Mouse (Mus musculus) ES-Bruce4 (cell line): ENCODE results near the gene Neto2. TPM values are rescaled to one million over a fixed set of nuclear protein-coding genes. Genes with fewer than 3 reads are reported as not detected.

Source experiments
- H3K27ac ChIP-seq: 2 replicates; pipeline ENCODE4 v1.5.1; 2012; ENCODE audit warnings: low read length, inconsistent platforms; ENCODE audit not compliant: insufficient read depth
- H3K27me3 ChIP-seq: 2 replicates; pipeline ENCODE4 v1.6.1; 2012; ENCODE audit warnings: mild to moderate bottlenecking, low read length, inconsistent platforms; ENCODE audit not compliant: control insufficient read depth, poor library complexity, insufficient read depth, severe bottlenecking
- H3K36me3 ChIP-seq: 2 replicates; pipeline ENCODE4 v1.6.1; 2012; ENCODE audit warnings: inconsistent platforms, mild to moderate bottlenecking, low read length, moderate library complexity; ENCODE audit not compliant: control insufficient read depth, poor library complexity, insufficient read depth, severe bottlenecking
- H3K4me1 ChIP-seq: one replicate; pipeline ENCODE4 v1.8.1; 2011; ENCODE audit warnings: low read length; ENCODE audit not compliant: control insufficient read depth, insufficient read depth
- H3K4me3 ChIP-seq: 2 replicates; pipeline ENCODE4 v1.5.1; 2011; ENCODE audit warnings: low read depth, mild to moderate bottlenecking, low read length
- H3K9ac ChIP-seq: 2 replicates; pipeline ENCODE4 v1.6.1; 2012; ENCODE audit warnings: low read depth, mild to moderate bottlenecking, inconsistent platforms; ENCODE audit not compliant: poor library complexity, severe bottlenecking
- H3K9me3 ChIP-seq: replicated peaks from 2 replicates; pipeline ENCODE4 v1.6.1; 2012; ENCODE audit warnings: mild to moderate bottlenecking, low read length, inconsistent platforms; ENCODE audit not compliant: control insufficient read depth, poor library complexity, insufficient read depth, severe bottlenecking
- CTCF ChIP-seq: IDR thresholded peaks from one replicate; pipeline ENCODE4 v1.8.1; 2011; ENCODE audit warnings: low read depth, low read length
- EP300 ChIP-seq: IDR thresholded peaks from 2 replicates; pipeline ENCODE4 v1.6.1; 2011; ENCODE audit warnings: low read depth, low read length; ENCODE audit not compliant: insufficient read depth
- POLR2A ChIP-seq: IDR thresholded peaks from one replicate; pipeline ENCODE4 v1.8.1; 2011; ENCODE audit warnings: low read length; ENCODE audit not compliant: insufficient read depth
- polyA plus RNA-seq: library from polyadenylated mRNA; stranded (reverse); fragments of >200 nt; gene quantifications from 2 replicates; pipeline ENCODE4 v1.2.4, GENCODE M21; 2011; ENCODE audit warnings: low read depth; ENCODE audit not compliant: missing spikeins, insufficient read depth, insufficient read length

Neto2 gene
- 2.1 and 2.6 TPM in 2 replicates for polyA plus RNA-seq

DNA sequence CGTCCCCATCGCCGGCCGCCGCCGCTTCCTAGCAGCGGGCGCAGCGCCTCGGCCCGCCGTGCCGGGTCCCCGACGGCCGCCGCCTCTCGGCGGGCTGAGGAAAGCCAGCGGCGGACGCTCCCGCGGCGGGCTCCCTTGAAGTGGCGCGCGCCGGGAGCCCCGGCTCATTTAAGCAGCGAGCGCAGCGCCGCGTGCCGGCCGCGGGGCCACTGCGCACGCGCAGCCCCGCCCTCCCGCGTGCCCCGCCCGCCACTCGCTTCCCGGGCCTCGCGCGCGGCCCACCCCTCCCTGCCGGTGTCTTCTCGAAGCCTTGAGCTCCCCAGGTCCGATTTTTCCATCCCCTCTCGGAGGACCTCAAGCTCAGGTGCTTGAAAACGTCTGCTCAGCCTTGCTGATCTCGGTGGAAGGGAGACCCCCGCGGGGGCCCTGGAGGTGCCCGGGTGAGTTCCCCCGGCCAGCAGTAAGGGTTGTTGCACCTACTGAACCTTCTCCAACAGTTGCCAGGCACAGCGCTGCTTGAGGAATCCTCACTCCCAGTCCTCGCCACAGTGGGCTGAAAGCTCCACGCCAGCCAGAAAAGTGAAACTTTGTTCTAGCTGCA lies at the start of gene Neto2:
Gene Neto2 (minus strand): TSS at position 174 of the 601 bp plus-strand sequence.
- H3K36me3 ChIP-seq: no peaks in the 10 kb centered on the region
- H3K4me3 ChIP-seq: peak within 1 kb of the TSS; percentile 45
- peak within 1 kb of the TSS; percentile 80 for H3K9ac ChIP-seq
- H3K27ac ChIP-seq: no peak within 1 kb of the TSS
- H3K27me3 ChIP-seq: peaks cover 24% of the 10 kb centered on the region
- H3K4me1 ChIP-seq: no peaks in the 10 kb centered on the region
- TF ChIP-seq POLR2A: no peak
- 0 out of 2 replicates have a peak, but pooled peaks cover 6% of the 10 kb centered on the region for H3K9me3 ChIP-seq

GRCm38 (mm10) chr8:85745053-85745452 lies 44.3 kb upstream of the Neto2 start:
- Histone ChIP-seq H3K9ac (no peak overlapping the region), H3K27ac (no peak overlapping the region), H3K4me3 (no peak overlapping the region), H3K36me3 (no peaks in the 10 kb centered on the region), H3K9me3 (no peaks in the 10 kb centered on the region; the same call in 1 of the 2 replicates), H3K4me1 (no peaks in the 10 kb centered on the region), H3K27me3 (no peaks in the 10 kb centered on the region)
- no peak for TF ChIP-seq POLR2A
- no peak for TF ChIP-seq EP300
- no peak for TF ChIP-seq CTCF

DNA sequence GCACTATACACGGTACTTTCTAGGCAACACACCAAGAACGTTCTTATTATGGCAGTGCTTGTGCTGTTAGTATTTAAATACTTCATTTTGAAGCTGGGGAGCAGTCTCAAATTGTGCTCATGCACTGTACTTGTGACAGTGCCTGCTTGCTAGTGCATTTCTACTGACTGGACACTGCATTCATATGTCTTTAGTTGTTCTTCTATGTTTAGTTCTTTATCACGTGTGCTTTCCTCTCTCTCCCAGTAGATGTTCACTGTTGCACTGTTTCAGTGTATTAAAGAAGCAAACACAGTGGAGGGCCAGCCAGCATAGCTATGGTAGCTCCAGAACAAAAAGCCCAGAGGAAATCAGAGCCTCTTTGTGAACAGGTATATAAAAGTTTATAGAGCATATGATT lies 29.8 kb upstream of the Neto2 start:
- Histone ChIP-seq H3K4me3 (no peak overlapping the region), H3K36me3 (no peaks in the 10 kb centered on the region; the same call in 1 of the 2 replicates), H3K9me3 (no peaks in the 10 kb centered on the region), H3K27ac (no peak overlapping the region), H3K27me3 (no peaks in the 10 kb centered on the region), H3K4me1 (no peaks in the 10 kb centered on the region), H3K9ac (no peak overlapping the region)
- TF ChIP-seq EP300 (no peak), CTCF (no peak), POLR2A (no peak)

- Histone ChIP-seq H3K36me3 (no peaks in the 10 kb centered on the region; the same call in 1 of the 2 replicates), H3K9me3 (no peaks in the 10 kb centered on the region), H3K27ac (no peak overlapping the region), H3K4me3 (no peak overlapping the region), H3K27me3 (no peaks in the 10 kb centered on the region), H3K9ac (no peak overlapping the region), H3K4me1 (no peaks in the 10 kb centered on the region)
- no peak for TF ChIP-seq POLR2A
- TF ChIP-seq CTCF: no peak
- TF ChIP-seq EP300: no peak
These were observed 16.5 kb upstream of the Neto2 start for GRCm38 (mm10) chr8:85717271-85717670.

DNA sequence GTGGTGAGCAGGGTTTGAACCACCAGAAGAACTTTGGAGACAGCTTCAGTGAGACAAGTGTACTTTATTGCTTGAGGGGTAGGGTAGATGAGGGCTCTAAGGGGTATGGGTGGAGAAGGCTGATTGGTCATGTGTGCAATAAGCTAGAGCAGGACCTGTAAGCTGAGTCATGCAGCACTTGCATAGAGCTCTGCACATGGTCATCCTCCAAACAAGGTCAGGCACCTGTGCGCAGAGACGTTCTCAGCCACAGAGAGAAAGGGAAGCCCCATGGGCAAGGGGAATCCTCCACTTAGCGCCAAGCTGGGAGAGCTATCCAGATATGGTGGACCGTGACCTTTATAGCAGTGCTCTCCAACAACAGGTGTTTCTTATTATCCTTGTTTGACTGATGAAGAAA lies 16.0 kb upstream of the Neto2 start:
- TF ChIP-seq CTCF: no peak
- TF ChIP-seq EP300: no peak
- TF ChIP-seq POLR2A: no peak
- no peaks in the 10 kb centered on the region for H3K9me3 ChIP-seq
- no peak overlapping the region for H3K4me3 ChIP-seq
- H3K9ac ChIP-seq: no peak overlapping the region
- H3K36me3 ChIP-seq: no peaks in the 10 kb centered on the region; the same call in 1 of the 2 replicates
- no peaks in the 10 kb centered on the region for H3K4me1 ChIP-seq
- no peak overlapping the region for H3K27ac ChIP-seq
- no peaks in the 10 kb centered on the region for H3K27me3 ChIP-seq

DNA sequence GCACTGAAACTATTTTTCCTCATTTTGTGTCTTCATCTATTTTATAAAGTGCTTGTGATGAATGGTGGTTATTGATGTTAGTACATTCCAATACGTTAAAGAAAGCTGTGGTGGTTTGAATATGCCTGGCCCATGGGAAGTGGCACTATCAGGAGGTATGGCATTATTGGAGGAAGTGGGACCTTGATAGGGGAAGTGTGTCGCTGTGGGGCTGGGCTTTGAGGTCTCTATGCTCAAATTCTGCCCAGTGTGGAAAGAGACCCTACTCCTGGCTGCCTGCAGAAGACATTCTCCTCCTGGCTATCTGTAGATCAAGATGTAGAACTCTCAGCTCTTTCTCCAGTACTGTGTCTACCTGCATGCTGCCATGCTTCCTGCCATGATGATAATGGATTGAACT lies 6.3 kb upstream of the Neto2 start:
- H3K9me3 ChIP-seq: no peaks in the 10 kb centered on the region
- TF ChIP-seq POLR2A: no peak
- no peak overlapping the region for H3K9ac ChIP-seq

More for the DNA sequence above, 6.3 kb upstream of the Neto2 start:
- Histone ChIP-seq H3K36me3 (no peaks in the 10 kb centered on the region), H3K4me3 (no peak overlapping the region), H3K27ac (no peak overlapping the region), H3K27me3 (peaks cover 12% of the 10 kb centered on the region), H3K4me1 (no peaks in the 10 kb centered on the region)
